ENCODE assay signal across 21 mouse cellular contexts in genomic region chrX:114843510-114843909, GRCm38 (mm10).
"Had no signal": no experiment of that assay in that cellular context is flagged by ENCODE, and none has a peak within 500 bp of the region (broad histone marks: within the 10 kb centered on the region; RNA-seq: fewer than 3 reads in every experiment).

No protein-coding gene starts in this region.

- DNase-seq: kidney, postnatal 14 days; kidney, postnatal 4 days; left cerebral cortex, postnatal 4 days; liver, postnatal 0 days; lung, embryonic 14.5 days; right cerebral cortex, adult 18-20 months; right cerebral cortex, postnatal 14 days; right cerebral cortex, postnatal 4 days; thymus, adult 2 months; thymus, postnatal 25 days had no signal

- H3K27ac ChIP-seq: limb, embryonic 12.5 days; limb, embryonic 15.5 days; liver, embryonic 14.5 days; macrophage; midbrain, embryonic 12.5 days; midbrain, embryonic 15.5 days; neural tube, embryonic 12.5 days; neural tube, embryonic 15.5 days; stomach, postnatal 0 days had no signal

- H3K36me3 ChIP-seq: limb, embryonic 12.5 days; limb, embryonic 15.5 days; midbrain, embryonic 12.5 days; midbrain, embryonic 15.5 days; neural tube, embryonic 12.5 days; neural tube, embryonic 15.5 days had no signal

- H3K4me2 ChIP-seq: limb, embryonic 12.5 days; limb, embryonic 15.5 days; liver, embryonic 11.5 days; lung, embryonic 14.5 days; midbrain, embryonic 12.5 days; midbrain, embryonic 15.5 days; neural tube, embryonic 12.5 days; neural tube, embryonic 15.5 days had no signal

- H3K4me1 ChIP-seq: limb, embryonic 12.5 days; limb, embryonic 15.5 days; midbrain, embryonic 12.5 days; midbrain, embryonic 15.5 days; neural tube, embryonic 12.5 days; neural tube, embryonic 15.5 days had no signal

- H3K9me3 ChIP-seq: limb, embryonic 12.5 days; limb, embryonic 15.5 days; midbrain, embryonic 12.5 days; midbrain, embryonic 15.5 days; neural tube, embryonic 12.5 days; neural tube, embryonic 15.5 days had no signal

- ATAC-seq: liver, postnatal 0 days; lung, postnatal 0 days; midbrain, embryonic 15.5 days had no signal

- H3K9ac ChIP-seq: limb, embryonic 12.5 days; limb, embryonic 15.5 days; liver, embryonic 14.5 days; liver, postnatal 0 days; lung, embryonic 14.5 days; midbrain, embryonic 12.5 days; midbrain, embryonic 15.5 days; neural tube, embryonic 12.5 days; neural tube, embryonic 15.5 days had no signal

- H3K4me3 ChIP-seq: limb, embryonic 12.5 days; limb, embryonic 15.5 days; midbrain, embryonic 12.5 days; midbrain, embryonic 15.5 days; neural tube, embryonic 12.5 days; neural tube, embryonic 15.5 days had no signal

- H3K27me3 ChIP-seq: limb, embryonic 12.5 days; limb, embryonic 15.5 days; midbrain, embryonic 12.5 days; midbrain, embryonic 15.5 days; neural tube, embryonic 12.5 days; neural tube, embryonic 15.5 days had no signal
